Mouse (Mus musculus): Measurements from ENCODE around the gene Vsig2. TPM values are rescaled to one million over a fixed set of nuclear protein-coding genes. Genes with fewer than 3 reads are reported as not detected.

Vsig2 gene
- total and polyA plus RNA-seq, 3 experiments: 2.5 to 21.1 (median 4.9) TPM

- H3K9ac ChIP-seq (ENCODE audit: low read depth, low read length): no peak overlapping the region
- H3K79me2 ChIP-seq (replicated peaks; ENCODE audit: control insufficient read depth, insufficient read depth, low read length): no peaks in the 10 kb centered on the region
- H3K36me3 ChIP-seq (ENCODE audit: control insufficient read depth, insufficient read depth, low read length): no peaks in the 10 kb centered on the region
- 78% methylated on average over 1 of the region's 1 CpGs for WGBS
- TF ChIP-seq CTCF (IDR thresholded peaks at IDR 0.05) (no peak), EP300 (IDR thresholded peaks at IDR 0.05; ENCODE audit: insufficient read depth, low read depth, low read length) (no peak), POLR2A (IDR thresholded peaks at IDR 0.05; ENCODE audit: insufficient read depth, low read depth, low read length) (no peak)
- H3K27ac ChIP-seq: no peak overlapping the region
- peaks cover 4% of the 10 kb centered on the region for H3K4me1 ChIP-seq (ENCODE audit: control insufficient read depth, insufficient read depth, low read length)
- H3K27me3 ChIP-seq (ENCODE audit: control insufficient read depth, insufficient read depth, low read length): no peaks in the 10 kb centered on the region
- intact Hi-C loops (cut with DNase I): no loop called here
- no peak overlapping the region for H3K4me3 ChIP-seq
- no peak for DNase-seq
Observed at GRCm38 (mm10) chr9:37554279-37554678, 15.2 kb downstream of the Vsig2 start.

GRCm38 (mm10) chr9:37554838-37555748, 16.0 kb downstream of the Vsig2 start, which contains the start of gene Siae:
Gene Siae, plus strand, starts transcription at chr9:37555698.
- no peak for TF ChIP-seq EP300 (IDR thresholded peaks at IDR 0.05; ENCODE audit: insufficient read depth, low read depth, low read length)
- no peak for TF ChIP-seq CTCF (IDR thresholded peaks at IDR 0.05)
- no peak for TF ChIP-seq POLR2A (IDR thresholded peaks at IDR 0.05; ENCODE audit: insufficient read depth, low read depth, low read length)
- H3K27me3 ChIP-seq (ENCODE audit: control insufficient read depth, insufficient read depth, low read length): no peaks in the 10 kb centered on the region
- H3K79me2 ChIP-seq (replicated peaks; ENCODE audit: control insufficient read depth, insufficient read depth, low read length): no peaks in the 10 kb centered on the region
- 27% methylated on average over 7 of the region's 7 CpGs for WGBS
- peaks cover 4% of the 10 kb centered on the region for H3K4me1 ChIP-seq (ENCODE audit: control insufficient read depth, insufficient read depth, low read length)
- H3K36me3 ChIP-seq (ENCODE audit: control insufficient read depth, insufficient read depth, low read length): no peaks in the 10 kb centered on the region
- intact Hi-C loops (cut with DNase I): no loop called here
- no peak within 1 kb of the TSS for H3K9ac ChIP-seq (ENCODE audit: low read depth, low read length)
- H3K4me3 ChIP-seq: no peak within 1 kb of the TSS
- no peak within 1 kb of the TSS for H3K27ac ChIP-seq
- no peak for DNase-seq

- intact Hi-C loops (cut with DNase I): no loop called here
- peaks cover 4% of the 10 kb centered on the region for H3K4me1 ChIP-seq (ENCODE audit: control insufficient read depth, insufficient read depth, low read length)
- no peaks in the 10 kb centered on the region for H3K79me2 ChIP-seq (replicated peaks; ENCODE audit: control insufficient read depth, insufficient read depth, low read length)
- no peak overlapping the region for H3K4me3 ChIP-seq
- H3K27me3 ChIP-seq (ENCODE audit: control insufficient read depth, insufficient read depth, low read length): no peaks in the 10 kb centered on the region
- TF ChIP-seq CTCF (IDR thresholded peaks at IDR 0.05) (no peak), POLR2A (IDR thresholded peaks at IDR 0.05; ENCODE audit: insufficient read depth, low read depth, low read length) (no peak), EP300 (IDR thresholded peaks at IDR 0.05; ENCODE audit: insufficient read depth, low read depth, low read length) (no peak)
- no peak for DNase-seq
- H3K9ac ChIP-seq (ENCODE audit: low read depth, low read length): no peak overlapping the region
- H3K27ac ChIP-seq: no peak overlapping the region
- WGBS: 87% methylated on average over 3 of the region's 3 CpGs
- no peaks in the 10 kb centered on the region for H3K36me3 ChIP-seq (ENCODE audit: control insufficient read depth, insufficient read depth, low read length)
Observed at GRCm38 (mm10) chr9:37556366-37556765, 17.3 kb downstream of the Vsig2 start.

GRCm38 (mm10) chr9:37560617-37561016, 21.6 kb downstream of the Vsig2 start:
- Histone ChIP-seq H3K4me3 (no peak overlapping the region), H3K36me3 (ENCODE audit: control insufficient read depth, insufficient read depth, low read length) (no peaks in the 10 kb centered on the region), H3K27me3 (ENCODE audit: control insufficient read depth, insufficient read depth, low read length) (no peaks in the 10 kb centered on the region), H3K9ac (ENCODE audit: low read depth, low read length) (no peak overlapping the region), H3K27ac (no peak overlapping the region), H3K79me2 (replicated peaks; ENCODE audit: control insufficient read depth, insufficient read depth, low read length) (no peaks in the 10 kb centered on the region), H3K4me1 (ENCODE audit: control insufficient read depth, insufficient read depth, low read length) (no peaks in the 10 kb centered on the region; the same call in 1 of the 2 replicates)
- WGBS: 91% methylated on average over 2 of the region's 2 CpGs
- intact Hi-C loops (cut with DNase I): no loop called here
- no peak for TF ChIP-seq EP300 (IDR thresholded peaks at IDR 0.05; ENCODE audit: insufficient read depth, low read depth, low read length)
- TF ChIP-seq POLR2A (IDR thresholded peaks at IDR 0.05; ENCODE audit: insufficient read depth, low read depth, low read length): no peak
- no peak for TF ChIP-seq CTCF (IDR thresholded peaks at IDR 0.05)
- no peak for DNase-seq

GRCm38 (mm10) chr9:37563805-37564204, 24.8 kb downstream of the Vsig2 start:
- H3K4me3 ChIP-seq: no peak overlapping the region
- no peak overlapping the region for H3K27ac ChIP-seq
- no peaks in the 10 kb centered on the region for H3K27me3 ChIP-seq (ENCODE audit: control insufficient read depth, insufficient read depth, low read length)
- H3K36me3 ChIP-seq (ENCODE audit: control insufficient read depth, insufficient read depth, low read length): no peaks in the 10 kb centered on the region
- WGBS: 56% methylated on average over 1 of the region's 1 CpGs
- intact Hi-C loops (cut with DNase I): no loop called here
- peaks cover 5% of the 10 kb centered on the region for H3K4me1 ChIP-seq (ENCODE audit: control insufficient read depth, insufficient read depth, low read length)
- TF ChIP-seq CTCF (IDR thresholded peaks at IDR 0.05): no peak
- no peak for TF ChIP-seq EP300 (IDR thresholded peaks at IDR 0.05; ENCODE audit: insufficient read depth, low read depth, low read length)
- TF ChIP-seq POLR2A (IDR thresholded peaks at IDR 0.05; ENCODE audit: insufficient read depth, low read depth, low read length): no peak
- H3K9ac ChIP-seq (ENCODE audit: low read depth, low read length): no peak overlapping the region
- DNase-seq: no peak
- no peaks in the 10 kb centered on the region for H3K79me2 ChIP-seq (replicated peaks; ENCODE audit: control insufficient read depth, insufficient read depth, low read length)

- no peaks in the 10 kb centered on the region for H3K36me3 ChIP-seq (ENCODE audit: control insufficient read depth, insufficient read depth, low read length)
- no peak overlapping the region for H3K9ac ChIP-seq (ENCODE audit: low read depth, low read length)
- no peak for DNase-seq
- no peaks in the 10 kb centered on the region for H3K27me3 ChIP-seq (ENCODE audit: control insufficient read depth, insufficient read depth, low read length)
- no peaks in the 10 kb centered on the region for H3K79me2 ChIP-seq (replicated peaks; ENCODE audit: control insufficient read depth, insufficient read depth, low read length)
- H3K4me1 ChIP-seq (ENCODE audit: control insufficient read depth, insufficient read depth, low read length): peaks cover 6% of the 10 kb centered on the region
- intact Hi-C loops (cut with DNase I): no loop called here
- no peak overlapping the region for H3K27ac ChIP-seq
- 88% methylated on average over 2 of the region's 2 CpGs for WGBS
- TF ChIP-seq CTCF (IDR thresholded peaks at IDR 0.05) (no peak), POLR2A (IDR thresholded peaks at IDR 0.05; ENCODE audit: insufficient read depth, low read depth, low read length) (no peak)
- no peak overlapping the region for H3K4me3 ChIP-seq
Observed at GRCm38 (mm10) chr9:37567019-37567418, 28.0 kb downstream of the Vsig2 start.
